Mouse (Mus musculus) lung, postnatal 4 days (tissue): ENCODE results near the gene Tulp3.

Source experiments
- DNase-seq, 2 experiments: peaks; one replicate each; pipeline ENCODE4 v3.0.0; 2021

Gene Tulp3

GRCm38 (mm10) chr6:128295876-128296749 is 59.5 kb downstream of the Tulp3 start:
- peak; percentile 78 to 87 for DNase-seq

DNA sequence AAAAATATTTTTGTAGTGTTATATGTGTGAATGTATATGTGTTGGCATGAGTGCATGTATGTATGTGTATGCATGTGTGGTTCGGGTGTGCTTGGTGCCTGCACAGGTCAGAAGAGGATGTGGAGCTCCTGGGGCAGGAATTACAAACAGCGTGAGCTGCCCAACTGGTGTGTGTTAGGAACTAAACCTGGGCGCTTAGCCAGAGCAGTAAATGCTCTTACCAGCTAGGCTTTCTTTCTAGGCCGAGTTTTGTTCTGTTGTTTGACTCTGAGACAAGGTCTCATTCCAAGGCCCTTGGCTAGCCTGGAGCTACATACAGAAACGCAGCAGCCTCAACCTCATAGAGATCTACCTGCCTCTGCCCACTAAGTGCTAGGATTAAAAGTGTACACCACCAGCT is 64.4 kb downstream of the Tulp3 start:
- no peak for DNase-seq

- DNase-seq = no peak
These were observed 67.0 kb downstream of the Tulp3 start for GRCm38 (mm10) chr6:128288681-128289080.

DNA sequence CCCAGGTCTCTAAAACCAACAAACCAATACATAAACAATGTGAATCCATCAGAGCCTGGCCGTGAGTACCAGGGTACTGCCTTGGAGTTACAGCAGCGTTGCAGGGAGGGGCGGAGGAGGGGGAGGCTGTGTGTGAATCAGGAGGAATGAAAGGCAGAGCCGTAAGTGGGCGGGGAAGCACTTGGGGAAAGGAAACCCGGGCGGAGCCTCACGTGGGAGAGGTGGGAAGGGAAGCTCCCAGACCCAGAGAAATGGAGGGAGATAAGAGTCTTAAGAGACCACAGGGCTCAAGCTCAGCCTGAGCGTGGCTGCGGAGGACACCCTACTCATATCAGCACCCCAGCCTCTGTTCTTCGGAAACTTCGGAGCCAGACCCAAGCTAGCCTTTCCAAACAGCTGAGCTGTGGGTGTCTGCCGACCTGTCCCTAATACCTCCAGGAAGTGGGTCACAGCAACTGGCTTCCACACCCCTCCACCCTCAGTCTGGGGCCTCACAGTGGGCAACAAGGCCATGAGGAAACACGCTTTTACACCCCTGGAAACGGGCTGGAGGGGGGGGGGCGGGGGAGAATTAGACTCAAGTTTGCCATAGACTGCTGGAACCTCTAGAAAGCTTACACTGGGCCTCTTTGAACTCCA is 69.7 kb downstream of the Tulp3 start:
- DNase-seq = peak; percentile 80 to 84

DNA sequence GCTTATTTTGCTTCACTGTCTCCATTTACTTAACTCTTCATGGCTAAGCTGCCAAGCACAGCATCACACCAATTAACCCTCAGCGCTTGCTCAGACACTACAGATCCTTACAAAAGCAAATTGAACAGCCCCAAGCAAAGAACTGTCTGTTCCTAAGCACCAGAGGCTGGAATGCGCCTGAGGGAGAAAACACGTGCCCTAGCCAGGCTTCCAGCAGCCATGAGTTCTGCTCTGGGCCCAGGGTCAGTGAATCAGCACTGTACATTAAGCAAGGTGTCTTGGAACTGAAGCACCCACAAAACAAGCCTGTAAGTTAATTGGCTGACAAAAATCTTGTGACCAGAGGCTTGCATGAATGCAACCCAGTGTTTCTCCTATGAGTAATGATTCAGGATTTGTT is 73.5 kb downstream of the Tulp3 start:
- no peak for DNase-seq

DNA sequence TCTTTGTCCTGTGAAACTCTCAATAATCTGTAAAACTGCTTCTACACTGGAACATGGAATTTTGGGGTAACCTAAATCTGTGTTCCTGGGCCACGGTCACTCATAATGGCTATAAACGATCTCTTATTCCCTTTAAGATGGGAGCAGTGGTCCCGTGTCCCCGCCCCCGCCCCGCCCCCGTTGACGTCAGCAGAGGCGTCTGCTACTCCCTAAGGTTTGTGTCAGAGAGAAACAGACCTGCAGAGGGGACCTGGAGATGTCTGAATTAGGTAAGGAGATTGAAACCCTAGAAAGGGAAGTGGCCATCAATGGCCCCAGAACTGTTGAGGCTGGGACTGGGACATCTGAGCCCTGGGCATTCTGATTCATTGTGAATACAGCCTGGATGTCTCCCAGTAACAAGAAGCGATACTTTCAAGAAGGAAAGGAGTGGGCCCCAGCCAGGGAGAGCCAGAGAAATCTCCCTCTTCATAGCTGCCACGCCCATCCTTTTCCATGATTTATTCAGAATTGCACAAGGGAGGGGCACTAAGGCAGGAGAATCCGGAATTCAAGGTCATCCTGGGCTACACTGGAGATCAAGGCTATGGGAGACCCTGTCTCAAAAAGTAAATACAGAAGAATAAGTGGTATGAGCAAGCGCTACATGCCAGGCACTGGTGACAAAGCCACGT is 75.0 kb downstream of the Tulp3 start:
- DNase-seq = no peak

DNA sequence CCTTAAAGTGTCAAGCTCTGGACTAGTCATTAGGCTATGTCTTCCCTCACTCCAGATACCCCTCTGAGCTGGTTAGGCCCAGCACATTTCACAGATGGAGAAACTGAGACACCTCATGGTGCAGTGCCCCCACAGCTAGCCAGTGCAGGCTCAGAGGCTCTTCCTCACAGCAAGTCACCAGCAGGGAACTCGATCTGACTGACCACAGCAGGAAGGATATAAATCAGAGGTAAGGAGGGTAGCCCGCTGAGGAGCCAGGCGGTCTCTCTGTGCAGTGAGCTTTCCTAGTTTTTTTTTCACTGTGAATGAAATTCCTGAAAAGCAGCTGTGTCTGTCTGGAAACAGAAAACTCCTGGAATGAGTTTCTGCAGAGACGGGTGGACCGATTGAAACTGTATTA is 76.0 kb downstream of the Tulp3 start:
- DNase-seq = no peak

DNA sequence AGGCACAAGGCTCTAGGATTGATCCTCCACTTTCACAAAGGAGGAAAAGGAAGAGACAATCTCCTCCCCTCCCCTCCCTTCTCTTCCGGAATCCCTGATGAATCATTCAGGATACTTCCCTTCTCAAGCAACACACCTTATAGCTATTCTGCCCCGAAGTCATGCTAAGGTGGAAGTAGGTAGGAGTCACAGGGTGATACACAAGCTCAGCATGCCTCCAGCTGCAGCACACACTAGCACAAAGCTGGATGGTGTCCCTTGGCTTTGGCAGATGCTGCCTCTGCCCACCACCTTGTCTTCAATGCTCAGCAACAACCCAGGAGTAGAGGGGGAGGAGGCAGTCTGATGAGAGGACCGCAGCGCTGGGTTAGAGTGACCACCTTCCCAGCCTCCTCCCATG is 76.6 kb downstream of the Tulp3 start:
- no peak for DNase-seq

GRCm38 (mm10) chr6:128277132-128278085 is 78.2 kb downstream of the Tulp3 start:
- no peak for DNase-seq

- no peak for DNase-seq
These were observed 79.3 kb downstream of the Tulp3 start for GRCm38 (mm10) chr6:128276349-128276748.

- peak; percentile 36 to 69 for DNase-seq
These were observed 80.1 kb downstream of the Tulp3 start for GRCm38 (mm10) chr6:128275506-128276064.

GRCm38 (mm10) chr6:128273507-128273906 is 82.1 kb downstream of the Tulp3 start:
- no peak for DNase-seq

DNA sequence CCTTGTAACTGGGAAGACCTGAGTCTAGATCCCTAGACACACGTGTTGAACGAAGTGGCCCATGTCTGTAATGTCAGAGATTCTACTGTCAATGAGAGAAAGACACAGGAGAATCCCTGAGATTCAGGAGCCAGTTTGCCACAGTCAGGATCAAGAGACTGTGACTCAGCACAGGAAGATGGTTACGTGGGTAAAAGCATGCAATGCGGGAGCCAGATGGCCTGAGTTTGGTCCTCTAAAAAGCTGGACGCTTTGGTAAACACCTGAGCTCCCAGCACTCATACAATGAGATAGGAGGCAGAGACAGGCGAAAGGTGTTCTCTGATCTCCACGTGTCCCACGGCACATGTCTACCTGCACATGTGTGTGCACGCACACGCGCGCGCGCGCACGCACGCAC is 82.9 kb downstream of the Tulp3 start:
- no peak for DNase-seq
